Mouse (Mus musculus) left cerebral cortex, postnatal 25 days (tissue): ENCODE measurements around the gene Mfrp. TPM values are rescaled to one million over a fixed set of nuclear protein-coding genes. Genes with fewer than 3 reads are reported as not detected.

Experiments used
- DNase-seq, 2 experiments: peaks; one replicate each; pipeline ENCODE4 v3.0.0; 2022; ENCODE audit warnings: low spot score in 2 of 2, mixed read lengths in 1 of 2
- intact Hi-C: fragments of 180-260 bp; cut with DNase I; formaldehyde crosslinking; loops from one replicate; pipeline ENCODE4 v1.15.1; 2025
- total RNA-seq, 2 experiments: library from RNA; stranded (reverse); gene quantifications; 2 replicates each; pipeline ENCODE4 v1.2.3; 2021

Gene Mfrp
- 1 to 10 TPM in 1 of 2 experiments, under 1 TPM in 1; 0.55 to 1.6 TPM for total RNA-seq

DNA sequence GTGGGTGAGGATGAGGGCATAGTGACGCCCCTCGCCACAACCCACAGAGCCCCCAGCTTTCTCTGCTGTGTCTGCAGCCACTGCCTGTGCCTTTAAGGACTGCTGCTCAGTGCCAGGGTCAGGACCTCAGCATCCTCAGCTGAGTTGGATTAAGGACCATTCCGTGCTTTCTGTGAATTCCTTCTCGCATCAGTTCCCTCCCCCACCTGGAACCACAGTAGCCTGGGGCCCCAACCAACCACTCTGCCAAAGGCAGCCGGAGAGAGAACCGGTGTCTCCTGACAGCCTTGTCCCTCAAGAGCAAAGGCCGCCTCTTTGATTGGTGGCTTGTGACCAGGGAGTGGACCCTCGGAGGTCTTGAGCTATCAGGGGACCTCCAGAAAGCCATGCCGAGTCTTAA is at the start of gene Mfrp:
Gene Mfrp, plus strand, starts transcription at position 240 of the 400 bp plus-strand sequence.
- no peak for DNase-seq
- intact Hi-C loops, result no loop called here

GRCm38 (mm10) chr9:44052855-44053254 is 48.7 kb upstream of the Mfrp start:
- DNase-seq, result no peak
- intact Hi-C loops, result no loop called here

GRCm38 (mm10) chr9:44053936-44054335 is 47.6 kb upstream of the Mfrp start:
- intact Hi-C loops, result no loop called here
- no peak for DNase-seq

- DNase-seq, result no peak
- intact Hi-C loops, result no loop called here
These were observed 42.9 kb upstream of the Mfrp start for GRCm38 (mm10) chr9:44058606-44059005.

- intact Hi-C loops, result no loop called here
- DNase-seq, result no peak
These were observed 36.4 kb upstream of the Mfrp start for GRCm38 (mm10) chr9:44065177-44065576.

GRCm38 (mm10) chr9:44066785-44067225 is 34.7 kb upstream of the Mfrp start, which contains the start of gene Usp2:
Gene Usp2, plus strand, starts transcription at chr9:44067021.
- peak; percentile 100 for DNase-seq
- intact Hi-C loops, result loop anchor here (1.0 to 2.0 kb wide), 2 partner anchors 20 to 24 kb away; partner anchors contain the start of gene Thy1

GRCm38 (mm10) chr9:44067241-44067959 is 34.1 kb upstream of the Mfrp start:
- intact Hi-C loops, result loop anchor here (1.0 to 2.0 kb wide), 2 partner anchors 19 to 24 kb away; partner anchors contain the start of gene Thy1

DNA sequence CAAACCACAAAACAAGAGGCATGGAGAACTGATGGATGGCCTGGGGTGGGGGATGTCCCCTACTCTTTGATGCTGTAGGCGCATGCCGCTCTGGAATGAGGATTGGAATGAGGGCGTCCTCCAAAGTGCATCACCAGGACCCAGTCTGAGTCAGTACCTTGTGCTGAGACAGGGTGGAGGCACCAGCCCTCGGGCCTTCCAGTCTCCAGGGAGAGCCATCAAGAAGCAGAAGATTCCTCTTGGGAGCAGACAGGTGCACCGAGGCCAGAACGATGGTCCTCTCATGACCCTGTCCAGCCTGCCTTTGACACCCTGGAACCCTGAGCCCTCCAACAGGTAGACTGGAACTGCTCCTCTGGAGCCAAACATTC is 33.6 kb upstream of the Mfrp start:
- intact Hi-C loops, result loop anchor here (1.0 to 2.0 kb wide), 2 partner anchors 19 to 25 kb away; partner anchors contain the start of gene Thy1

More at GRCm38 (mm10) chr9:44067241-44067959, 34.1 kb upstream of the Mfrp start:
- DNase-seq, result no peak

GRCm38 (mm10) chr9:44069252-44069651 is 32.3 kb upstream of the Mfrp start:
- no peak for DNase-seq
- intact Hi-C loops, result no loop called here

More for the DNA sequence above, 33.6 kb upstream of the Mfrp start:
- DNase-seq, result no peak

DNA sequence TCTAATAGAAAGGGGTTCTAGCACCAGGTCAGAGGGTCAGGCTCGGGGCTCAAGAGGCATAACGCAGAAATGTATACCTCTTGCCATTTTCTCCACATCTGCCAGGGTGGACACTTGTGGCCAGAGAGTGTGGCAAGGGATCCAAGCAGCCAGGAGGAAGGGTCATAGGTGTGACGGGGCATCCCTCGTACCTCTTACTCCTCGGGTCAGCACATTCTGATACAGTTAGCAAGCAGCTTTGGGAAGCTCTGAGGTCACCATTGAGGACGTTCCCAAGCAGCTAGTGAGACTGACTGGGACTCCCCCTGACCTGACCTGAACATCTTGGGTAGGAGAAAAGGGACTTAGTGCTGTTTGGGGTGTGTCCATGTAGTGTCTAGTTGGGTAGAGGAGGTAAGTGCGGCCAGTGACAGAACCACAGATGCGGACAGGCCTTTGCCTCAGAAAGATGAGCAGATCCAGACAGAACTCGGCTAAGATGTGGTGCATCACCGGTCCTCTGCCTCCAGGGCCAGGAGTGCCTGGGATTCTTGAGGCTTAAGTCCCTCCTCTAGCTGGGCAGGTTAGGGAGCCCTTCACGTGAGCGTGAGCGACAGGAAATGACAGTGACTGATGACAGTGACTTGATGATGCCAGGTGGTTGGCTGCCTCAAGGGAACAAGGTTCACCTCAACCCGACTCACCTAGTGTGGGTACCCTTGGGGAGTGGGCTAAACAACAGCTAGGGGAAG is 31.3 kb upstream of the Mfrp start:
- DNase-seq, result no peak
- intact Hi-C loops, result no loop called here

GRCm38 (mm10) chr9:44070844-44071231 is 30.7 kb upstream of the Mfrp start:
- intact Hi-C loops, result no loop called here
- no peak for DNase-seq

GRCm38 (mm10) chr9:44071914-44072598 is 29.5 kb upstream of the Mfrp start:
- intact Hi-C loops, result loop anchor here (2.0 kb wide), 1 partner anchor 37 kb away; no protein-coding TSS in a partner anchor
- DNase-seq, result peak in 1 of 2 experiments; percentile 62

- intact Hi-C loops, result loop anchor here (2.0 kb wide), 1 partner anchor 36 kb away; no protein-coding TSS in a partner anchor
- no peak for DNase-seq
These were observed 29.0 kb upstream of the Mfrp start for GRCm38 (mm10) chr9:44072599-44072915.

DNA sequence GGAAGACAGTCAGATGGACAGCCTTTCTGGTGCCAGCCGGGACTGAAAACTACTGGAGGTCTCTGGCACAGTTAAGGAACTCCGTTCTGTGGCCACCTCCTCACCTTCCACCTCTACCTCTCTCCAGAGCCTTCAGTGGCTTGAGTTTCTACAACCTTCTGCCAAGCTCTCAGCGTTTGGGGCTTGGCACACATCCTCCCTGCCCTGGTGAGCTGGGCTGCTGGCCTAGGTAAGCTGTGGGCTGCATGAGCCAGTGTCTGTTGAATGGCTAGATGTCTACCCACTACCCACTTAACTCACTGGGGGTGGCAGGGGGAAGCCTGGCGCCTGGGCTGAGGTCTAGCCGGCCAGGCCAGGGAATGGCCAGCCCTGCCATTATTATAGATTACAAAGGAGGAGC is 28.4 kb upstream of the Mfrp start:
- no peak for DNase-seq
- intact Hi-C loops, result loop anchor here (2.0 kb wide), 1 partner anchor 36 kb away; no protein-coding TSS in a partner anchor

DNA sequence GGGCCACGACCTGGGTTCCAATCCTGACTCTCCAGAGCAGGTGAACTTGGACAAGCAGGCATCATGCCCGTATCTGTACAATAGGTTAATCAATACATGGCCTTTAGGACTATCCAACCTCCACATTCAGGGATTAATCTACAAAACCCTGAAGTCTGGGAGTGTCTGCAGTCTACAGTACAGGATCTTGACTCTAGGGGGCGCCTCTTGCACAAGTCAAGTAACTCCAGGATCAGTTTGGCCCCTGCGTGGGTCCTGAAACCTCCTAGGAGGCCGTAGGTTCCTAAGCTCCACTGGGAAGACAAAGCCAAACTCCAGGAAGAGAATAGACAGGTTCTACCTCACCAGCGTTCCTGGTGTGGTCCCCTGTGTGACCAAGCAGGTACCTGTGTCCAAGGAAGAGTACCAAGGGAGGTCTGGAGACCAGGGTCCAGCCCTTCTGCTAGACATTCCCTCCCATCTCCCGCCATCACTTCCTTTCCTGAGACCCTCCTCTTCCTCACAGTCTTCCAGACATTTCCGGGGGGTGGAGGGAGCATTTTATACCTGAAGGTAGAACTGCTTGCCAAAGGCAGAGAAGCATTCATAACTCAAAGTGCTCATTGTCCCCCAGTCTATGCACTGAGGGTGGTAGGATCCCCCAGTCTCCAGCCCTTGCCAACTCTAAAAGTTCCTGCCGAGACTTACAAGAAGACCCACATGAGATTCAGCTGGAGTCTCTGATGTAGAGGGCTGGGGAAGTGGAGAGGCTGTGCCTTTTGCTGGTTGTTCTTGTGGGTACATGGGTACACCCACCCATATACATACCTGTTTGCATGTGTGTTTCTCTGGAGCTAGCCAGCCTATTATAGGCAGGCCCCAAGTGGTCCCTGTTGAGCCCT is 26.9 kb upstream of the Mfrp start:
- DNase-seq, result no peak
- intact Hi-C loops, result no loop called here

DNA sequence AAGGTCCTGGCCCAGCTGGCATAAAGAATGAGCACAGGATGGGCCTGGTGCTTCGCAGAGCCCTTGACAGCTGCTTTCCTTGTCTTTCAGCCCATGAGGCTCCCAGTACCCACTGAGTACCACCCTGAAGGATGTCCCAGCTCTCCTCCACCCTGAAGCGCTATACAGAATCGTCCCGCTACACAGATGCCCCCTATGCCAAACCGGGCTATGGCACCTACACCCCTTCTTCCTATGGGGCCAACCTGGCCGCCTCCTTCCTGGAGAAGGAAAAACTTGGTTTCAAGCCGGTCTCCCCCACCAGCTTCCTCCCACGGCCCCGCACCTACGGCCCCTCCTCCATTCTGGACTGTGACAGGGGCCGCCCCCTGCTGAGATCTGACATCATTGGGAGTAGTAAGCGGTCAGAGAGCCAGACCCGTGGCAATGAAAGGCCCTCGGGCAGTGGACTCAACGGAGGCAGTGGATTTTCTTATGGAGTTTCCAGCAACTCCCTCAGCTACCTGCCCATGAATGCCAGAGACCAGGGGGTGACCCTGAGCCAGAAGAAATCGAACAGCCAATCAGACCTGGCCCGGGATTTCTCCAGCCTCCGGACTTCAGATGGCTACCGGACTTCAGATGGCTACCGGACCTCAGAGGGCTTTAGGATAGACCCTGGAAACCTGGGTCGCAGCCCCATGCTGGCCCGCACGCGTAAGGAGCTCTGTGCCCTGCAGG is 26.1 kb upstream of the Mfrp start:
- DNase-seq, result no peak
- intact Hi-C loops, result no loop called here

DNA sequence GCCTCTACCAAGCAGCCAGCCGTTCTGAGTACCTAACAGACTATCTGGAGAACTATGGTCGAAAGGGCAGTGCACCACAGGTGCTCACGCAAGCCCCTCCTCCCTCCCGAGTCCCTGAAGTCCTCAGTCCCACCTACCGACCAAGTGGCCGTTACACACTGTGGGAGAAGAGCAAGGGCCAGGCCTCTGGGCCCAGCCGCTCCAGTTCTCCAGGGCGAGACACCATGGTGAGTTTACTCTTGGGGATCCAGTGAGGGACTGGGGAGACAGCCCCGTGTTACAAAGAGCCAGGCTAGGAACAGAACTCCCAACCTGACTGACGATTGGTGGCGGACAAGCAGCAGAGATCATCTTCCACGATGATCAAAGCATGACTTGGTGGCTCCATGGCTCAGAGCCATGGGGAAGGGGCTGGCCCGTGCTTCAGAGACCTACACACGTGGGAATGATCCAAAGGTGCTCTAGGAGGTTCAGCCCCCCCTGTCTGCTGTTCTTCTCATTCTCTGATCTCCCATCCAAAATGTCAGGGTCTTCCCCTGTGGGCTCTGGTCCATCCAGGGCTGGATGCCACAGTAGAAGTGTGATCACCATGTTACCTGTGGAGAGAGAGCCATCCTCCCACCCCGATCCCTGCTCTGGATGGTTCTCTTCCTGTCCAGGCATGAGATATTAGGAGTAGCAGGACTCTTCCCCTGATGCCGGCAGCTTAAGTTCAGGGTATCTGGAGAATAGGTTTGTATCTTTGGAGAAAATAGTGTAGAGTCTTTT is 25.3 kb upstream of the Mfrp start:
- no peak for DNase-seq

DNA sequence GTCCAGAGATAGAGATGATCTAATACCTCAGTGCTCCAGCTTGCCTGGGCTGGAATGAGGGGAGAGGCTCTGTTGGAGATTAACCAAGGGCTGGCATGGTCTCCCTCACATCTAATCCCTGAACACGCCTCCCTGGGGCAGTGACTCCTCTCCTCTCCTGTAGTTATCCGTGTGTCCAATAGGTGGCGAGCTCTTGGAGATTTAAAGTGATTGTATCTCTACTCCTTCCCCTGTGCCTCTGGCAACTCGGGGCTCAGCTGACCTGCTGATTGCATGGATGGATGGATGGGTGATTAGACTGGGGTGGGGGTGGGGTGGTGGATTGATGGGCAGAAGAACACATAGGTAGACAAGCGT is 24.8 kb upstream of the Mfrp start:
- intact Hi-C loops, result no loop called here

More for the DNA sequence above, 25.3 kb upstream of the Mfrp start:
- intact Hi-C loops, result no loop called here

More for the DNA sequence above, 24.8 kb upstream of the Mfrp start:
- peak; percentile 61 to 71 for DNase-seq
